Mouse (Mus musculus): ENCODE results near the gene Kmo.

The Kmo gene

GRCm38 (mm10) chr1:175631721-175632221 is 11.6 kb downstream of the Kmo start:
- DNase-seq (ENCODE audit: low spot score): no peak

- DNase-seq (ENCODE audit: low spot score): no peak
These were observed 12.3 kb downstream of the Kmo start for GRCm38 (mm10) chr1:175632470-175632869.

GRCm38 (mm10) chr1:175637677-175638076 is 17.5 kb downstream of the Kmo start:
- no peak for DNase-seq (ENCODE audit: low spot score)

- no peak for DNase-seq (ENCODE audit: low spot score)
These were observed 18.9 kb downstream of the Kmo start for GRCm38 (mm10) chr1:175639072-175639471.

- no peak for DNase-seq (ENCODE audit: low spot score)
These were observed 20.4 kb downstream of the Kmo start for GRCm38 (mm10) chr1:175640435-175641150.

GRCm38 (mm10) chr1:175643496-175644265 is 23.5 kb downstream of the Kmo start:
- no peak for DNase-seq (ENCODE audit: low spot score)

- DNase-seq (ENCODE audit: low spot score): no peak
These were observed 26.8 kb downstream of the Kmo start for GRCm38 (mm10) chr1:175646952-175647351.

- DNase-seq (ENCODE audit: low spot score): no peak
These were observed 28.4 kb downstream of the Kmo start for GRCm38 (mm10) chr1:175648615-175649014.

- DNase-seq (ENCODE audit: low spot score): no peak
These were observed 39.7 kb downstream of the Kmo start for GRCm38 (mm10) chr1:175659900-175660299.

GRCm38 (mm10) chr1:175668666-175669405 is 48.7 kb downstream of the Kmo start:
- DNase-seq (ENCODE audit: low spot score): peak; percentile 62

GRCm38 (mm10) chr1:175669456-175669855 is 49.3 kb downstream of the Kmo start:
- DNase-seq (ENCODE audit: low spot score): no peak

GRCm38 (mm10) chr1:175670042-175670441 is 49.9 kb downstream of the Kmo start:
- no peak for DNase-seq (ENCODE audit: low spot score)

GRCm38 (mm10) chr1:175671626-175672025 is 51.4 kb downstream of the Kmo start:
- DNase-seq (ENCODE audit: low spot score): no peak

- no peak for DNase-seq (ENCODE audit: low spot score)
These were observed 53.6 kb downstream of the Kmo start for GRCm38 (mm10) chr1:175673563-175674325.

- DNase-seq (ENCODE audit: low spot score): no peak
These were observed 54.9 kb downstream of the Kmo start for GRCm38 (mm10) chr1:175675116-175675515.

- DNase-seq (ENCODE audit: low spot score): no peak
These were observed 57.3 kb downstream of the Kmo start for GRCm38 (mm10) chr1:175677459-175677858.

GRCm38 (mm10) chr1:175680995-175681394 is 60.8 kb downstream of the Kmo start:
- no peak for DNase-seq (ENCODE audit: low spot score)

GRCm38 (mm10) chr1:175691686-175692245 is 71.6 kb downstream of the Kmo start:
- peak; percentile 51 for DNase-seq (ENCODE audit: low spot score)

- peak; percentile 99 for DNase-seq (ENCODE audit: low spot score)
These were observed 72.2 kb downstream of the Kmo start, which contains the start of the genes Opn3 and Chml for GRCm38 (mm10) chr1:175692246-175692996. Opn3 (minus strand) TSS chr1:175692776. Chml (minus strand) TSS chr1:175692901.

GRCm38 (mm10) chr1:175692997-175693361 is 72.8 kb downstream of the Kmo start:
- no peak for DNase-seq (ENCODE audit: low spot score)

Data from embryo, embryonic 10.5 days (tissue).